Mouse (Mus musculus): ENCODE data around the gene Fignl1. TPM values are rescaled to one million over a fixed set of nuclear protein-coding genes. Genes with fewer than 3 reads are reported as not detected.
A peak's percentile ranks its signal among the peaks of the same experiment; 100 is the strongest.

Gene Fignl1
- polyA plus RNA-seq (2014; fragmentation: Nextera tagmentation; extraction: Ambion mirVana), result 52.6 and 56.5 TPM in 2 replicates

DNA sequence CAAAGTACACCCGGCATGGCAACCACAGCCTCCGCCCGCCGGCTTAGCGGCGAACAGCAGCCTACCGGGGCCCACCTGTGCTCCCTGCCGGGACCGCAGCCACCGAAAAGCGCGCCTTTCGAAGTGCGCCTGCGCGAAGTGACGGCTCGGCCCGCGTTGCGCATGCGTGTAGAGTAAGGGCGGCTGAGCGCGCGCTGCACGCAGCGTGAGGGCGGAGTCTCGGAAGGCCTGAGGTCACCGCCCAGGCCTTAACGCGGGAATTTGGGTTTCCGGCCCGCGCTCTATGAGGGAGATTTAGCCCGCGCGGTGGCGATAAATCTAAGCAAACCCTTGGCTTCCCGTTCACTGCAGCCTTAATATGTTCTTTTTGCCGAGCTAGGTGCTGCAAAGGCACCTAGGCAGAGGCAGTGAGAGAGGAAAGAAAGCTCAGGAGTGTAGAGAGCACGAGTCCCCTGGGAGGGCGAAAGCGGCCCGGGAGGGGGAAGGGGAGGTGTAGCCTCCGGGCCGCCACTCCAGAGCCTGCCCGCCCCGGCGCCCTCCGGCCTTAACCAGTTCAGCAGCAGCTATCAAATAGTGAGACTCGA, at the start of gene Fignl1:
TSS of gene Fignl1 (minus strand) at position 143 of the 584 bp plus-strand sequence.
- Histone ChIP-seq H3K27ac (ENCODE audit: low read length) (peak within 1 kb of the TSS; percentile 96), H3K4me2 (replicated peaks; ENCODE audit: low read depth, low read length) (peak within 1 kb of the TSS; percentile 55), H3K9ac (replicated peaks; ENCODE audit: low read depth, low read length) (peak within 1 kb of the TSS; percentile 73), H3K4me1 (ENCODE audit: control insufficient read depth, insufficient read depth, low read length) (peaks cover 10% of the 10 kb centered on the region; the same call in 1 of the 2 replicates), H3K9me3 (ENCODE audit: control insufficient read depth, low read depth, low read length) (no peaks in the 10 kb centered on the region), H3K4me3 (ENCODE audit: low read depth, low read length) (peak within 1 kb of the TSS; percentile 67), H3K27me3 (ENCODE audit: control insufficient read depth, insufficient read depth, low read length) (no peaks in the 10 kb centered on the region), H3K36me3 (ENCODE audit: control insufficient read depth, insufficient read depth, low read length) (peaks cover 4% of the 10 kb centered on the region)
- WGBS, result under 1% methylated on average over 53 of the region's 53 CpGs
- peak; percentile 96 for ATAC-seq (ENCODE audit: insufficient number of reproducible peaks, insufficient read depth, low FRiP score, low read depth)

DNA sequence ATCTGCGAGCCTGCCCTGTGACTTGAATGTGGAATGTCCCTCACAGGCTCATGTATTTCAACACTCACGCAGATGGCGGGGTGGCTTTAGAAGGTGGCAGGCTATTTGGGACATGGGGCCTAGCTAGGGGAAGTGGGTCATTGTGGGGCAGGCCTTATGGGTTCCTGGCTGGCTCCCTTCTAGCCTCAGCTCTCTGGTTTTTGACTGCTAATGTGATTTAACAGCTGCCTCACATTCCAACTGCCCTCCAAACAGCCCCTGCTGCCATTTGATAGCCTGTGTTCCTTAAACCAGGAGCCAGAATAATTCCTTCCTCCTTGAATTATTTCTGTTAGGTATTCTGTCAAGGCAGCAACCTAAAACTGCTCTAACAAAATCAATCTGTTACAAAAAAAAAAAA, 48.2 kb upstream of the Fignl1 start:
- WGBS, result 90% methylated on average over 3 of the region's 3 CpGs
- Histone ChIP-seq H3K9me3 (ENCODE audit: control insufficient read depth, low read depth, low read length) (no peaks in the 10 kb centered on the region), H3K4me1 (ENCODE audit: control insufficient read depth, insufficient read depth, low read length) (peaks cover 23% of the 10 kb centered on the region), H3K4me3 (ENCODE audit: low read depth, low read length) (no peak overlapping the region), H3K27me3 (ENCODE audit: control insufficient read depth, insufficient read depth, low read length) (no peaks in the 10 kb centered on the region), H3K4me2 (replicated peaks; ENCODE audit: low read depth, low read length) (no peak overlapping the region), H3K27ac (ENCODE audit: low read length) (peak overlapping the region; percentile 52; the same call in 1 of the 2 replicates), H3K9ac (replicated peaks; ENCODE audit: low read depth, low read length) (no peak overlapping the region), H3K36me3 (ENCODE audit: control insufficient read depth, insufficient read depth, low read length) (no peaks in the 10 kb centered on the region)
- no peak for ATAC-seq (ENCODE audit: insufficient number of reproducible peaks, insufficient read depth, low FRiP score, low read depth)

DNA sequence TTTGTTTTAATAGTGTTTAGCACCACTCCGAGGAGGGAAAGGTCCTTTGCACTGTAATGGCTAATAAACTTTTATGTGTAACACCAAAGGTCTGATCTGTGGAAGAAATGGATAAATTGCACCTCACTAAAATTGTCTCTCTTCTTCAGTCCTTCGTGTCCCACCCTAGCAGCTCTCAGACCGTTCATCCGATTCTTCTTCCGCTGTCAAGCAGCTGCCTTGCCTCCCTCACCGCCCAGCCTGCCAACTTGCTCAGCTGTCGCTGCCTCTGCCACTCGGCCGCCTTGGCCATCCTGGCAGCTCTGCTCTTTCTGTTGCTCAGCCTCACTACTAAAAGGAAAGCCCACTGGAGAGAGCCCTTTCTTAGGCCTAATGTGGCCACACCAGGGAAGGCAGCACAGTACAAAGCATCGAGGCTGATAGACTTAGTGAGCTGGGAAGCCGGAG, 46.9 kb upstream of the Fignl1 start:
- no peak for ATAC-seq (ENCODE audit: insufficient number of reproducible peaks, insufficient read depth, low FRiP score, low read depth)
- Histone ChIP-seq H3K4me3 (ENCODE audit: low read depth, low read length) (no peak overlapping the region), H3K36me3 (ENCODE audit: control insufficient read depth, insufficient read depth, low read length) (no peaks in the 10 kb centered on the region), H3K9me3 (ENCODE audit: control insufficient read depth, low read depth, low read length) (no peaks in the 10 kb centered on the region), H3K27me3 (ENCODE audit: control insufficient read depth, insufficient read depth, low read length) (no peaks in the 10 kb centered on the region), H3K9ac (replicated peaks; ENCODE audit: low read depth, low read length) (no peak overlapping the region), H3K27ac (ENCODE audit: low read length) (peak overlapping the region; percentile 91), H3K4me2 (replicated peaks; ENCODE audit: low read depth, low read length) (no peak overlapping the region), H3K4me1 (ENCODE audit: control insufficient read depth, insufficient read depth, low read length) (peaks cover 28% of the 10 kb centered on the region)
- WGBS, result 51% methylated on average over 11 of the region's 11 CpGs

DNA sequence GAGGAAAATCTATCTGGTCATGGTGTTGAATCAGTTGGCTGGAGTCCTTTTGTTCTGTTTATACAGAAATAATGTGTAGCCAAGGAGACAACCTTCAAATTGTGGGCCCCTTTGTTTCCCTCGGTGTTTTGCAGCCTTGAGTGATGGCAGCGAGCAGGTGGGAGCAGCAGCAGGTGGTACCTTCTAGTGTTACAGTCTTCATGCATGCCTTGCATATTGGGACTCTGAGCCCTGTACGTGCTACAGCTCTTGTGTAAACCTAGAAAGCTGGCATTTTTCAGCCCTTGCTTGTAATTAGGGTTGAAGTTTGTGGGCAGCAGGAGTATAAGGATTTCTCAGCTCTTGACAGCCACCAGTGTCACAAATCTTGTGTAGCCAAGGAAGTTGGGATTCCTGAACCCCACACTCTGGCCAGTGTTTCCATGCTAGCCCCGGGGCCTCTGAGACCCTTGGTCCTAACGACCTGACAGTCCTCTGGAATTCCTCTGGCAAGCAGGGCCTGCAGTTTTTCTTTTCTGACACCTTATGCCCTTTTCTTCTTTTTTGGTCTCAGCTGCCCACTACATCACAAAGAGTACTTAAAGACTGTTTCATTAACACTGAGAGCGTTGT, 46.4 kb upstream of the Fignl1 start:
- ATAC-seq (ENCODE audit: insufficient number of reproducible peaks, insufficient read depth, low FRiP score, low read depth), result no peak
- Histone ChIP-seq H3K27ac (ENCODE audit: low read length) (peak overlapping the region; percentile 91), H3K36me3 (ENCODE audit: control insufficient read depth, insufficient read depth, low read length) (no peaks in the 10 kb centered on the region), H3K4me2 (replicated peaks; ENCODE audit: low read depth, low read length) (no peak overlapping the region), H3K9me3 (ENCODE audit: control insufficient read depth, low read depth, low read length) (no peaks in the 10 kb centered on the region), H3K27me3 (ENCODE audit: control insufficient read depth, insufficient read depth, low read length) (no peaks in the 10 kb centered on the region), H3K9ac (replicated peaks; ENCODE audit: low read depth, low read length) (no peak overlapping the region), H3K4me1 (ENCODE audit: control insufficient read depth, insufficient read depth, low read length) (peaks cover 34% of the 10 kb centered on the region), H3K4me3 (ENCODE audit: low read depth, low read length) (no peak overlapping the region)
- 24% methylated on average over 6 of the region's 6 CpGs for WGBS

DNA sequence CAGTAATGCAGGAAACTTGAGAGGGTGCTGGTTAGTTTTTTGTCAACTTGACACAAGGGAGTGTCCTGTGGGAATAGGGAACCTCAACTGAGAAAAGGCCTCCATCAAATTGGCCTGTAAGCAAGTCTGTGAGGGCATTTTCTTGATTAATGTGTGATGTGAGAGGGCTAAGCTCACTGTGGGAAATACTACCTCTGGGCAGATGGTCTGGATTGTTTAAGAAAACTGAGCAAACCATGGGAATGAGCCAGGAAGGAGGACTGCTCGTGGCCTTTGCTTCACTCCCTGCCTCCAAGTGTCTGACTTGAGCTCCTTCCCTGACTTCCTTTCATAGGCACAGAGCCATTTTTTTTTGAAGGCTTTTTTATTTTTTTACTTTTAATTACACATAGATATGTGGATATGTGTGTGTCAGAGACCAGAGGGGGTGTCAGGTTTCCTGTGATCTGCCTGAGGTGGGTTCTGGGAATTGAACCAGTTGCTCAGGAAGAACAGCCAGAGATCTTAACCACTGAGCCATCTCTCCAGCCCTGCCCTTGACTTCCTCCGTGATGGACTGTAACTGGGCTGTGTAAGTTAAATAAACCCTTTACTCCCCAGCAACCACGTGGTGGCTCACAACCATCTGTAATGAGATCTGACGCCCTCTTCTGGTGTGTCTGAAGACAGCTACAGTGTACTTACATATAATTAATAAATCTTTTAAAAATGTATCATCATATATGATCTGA, 45.1 kb upstream of the Fignl1 start:
- WGBS, result 29% methylated on average over 4 of the region's 4 CpGs
- H3K36me3 ChIP-seq (ENCODE audit: control insufficient read depth, insufficient read depth, low read length), result no peaks in the 10 kb centered on the region
- ATAC-seq (ENCODE audit: insufficient number of reproducible peaks, insufficient read depth, low FRiP score, low read depth), result peak; percentile 84
- no peak overlapping the region for H3K4me3 ChIP-seq (ENCODE audit: low read depth, low read length)
- peaks cover 37% of the 10 kb centered on the region for H3K4me1 ChIP-seq (ENCODE audit: control insufficient read depth, insufficient read depth, low read length)
- H3K4me2 ChIP-seq (replicated peaks; ENCODE audit: low read depth, low read length), result no peak overlapping the region
- H3K27ac ChIP-seq (ENCODE audit: low read length), result peak overlapping the region; percentile 91
- no peaks in the 10 kb centered on the region for H3K27me3 ChIP-seq (ENCODE audit: control insufficient read depth, insufficient read depth, low read length)
- no peaks in the 10 kb centered on the region for H3K9me3 ChIP-seq (ENCODE audit: control insufficient read depth, low read depth, low read length)
- no peak overlapping the region for H3K9ac ChIP-seq (replicated peaks; ENCODE audit: low read depth, low read length)

DNA sequence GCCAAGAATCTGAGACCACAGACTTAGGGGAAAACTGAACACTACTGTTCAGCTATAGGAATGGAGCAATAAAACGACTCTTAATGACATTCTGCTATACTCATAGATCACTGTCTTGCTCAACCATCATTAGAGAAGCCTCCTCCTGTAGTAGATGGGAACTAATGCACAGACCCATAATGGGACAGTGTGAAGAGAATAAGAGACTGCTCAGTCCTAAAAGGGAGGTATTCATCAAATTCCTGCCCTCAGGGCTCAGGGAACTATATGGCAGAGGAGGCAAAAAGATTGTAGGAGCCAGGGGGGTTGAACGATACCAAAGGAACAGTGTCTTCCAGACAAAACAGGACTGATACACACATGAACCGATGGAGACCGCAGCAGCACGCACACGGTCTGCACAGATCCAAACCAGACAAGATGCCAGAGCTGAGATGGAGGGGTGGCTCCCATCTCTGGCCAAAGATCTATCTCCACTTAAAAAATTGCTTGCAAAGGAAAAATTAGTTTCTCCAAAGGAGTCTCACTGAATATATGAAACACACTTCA, 43.3 kb upstream of the Fignl1 start:
- Histone ChIP-seq H3K9ac (replicated peaks; ENCODE audit: low read depth, low read length) (no peak overlapping the region), H3K27me3 (ENCODE audit: control insufficient read depth, insufficient read depth, low read length) (no peaks in the 10 kb centered on the region), H3K4me2 (replicated peaks; ENCODE audit: low read depth, low read length) (no peak overlapping the region), H3K4me3 (ENCODE audit: low read depth, low read length) (no peak overlapping the region), H3K27ac (ENCODE audit: low read length) (peak overlapping the region; percentile 91), H3K9me3 (ENCODE audit: control insufficient read depth, low read depth, low read length) (no peaks in the 10 kb centered on the region), H3K4me1 (ENCODE audit: control insufficient read depth, insufficient read depth, low read length) (peaks cover 37% of the 10 kb centered on the region), H3K36me3 (ENCODE audit: control insufficient read depth, insufficient read depth, low read length) (no peaks in the 10 kb centered on the region)
- no peak for ATAC-seq (ENCODE audit: insufficient number of reproducible peaks, insufficient read depth, low FRiP score, low read depth)
- 51% methylated on average over 6 of the region's 6 CpGs for WGBS

DNA sequence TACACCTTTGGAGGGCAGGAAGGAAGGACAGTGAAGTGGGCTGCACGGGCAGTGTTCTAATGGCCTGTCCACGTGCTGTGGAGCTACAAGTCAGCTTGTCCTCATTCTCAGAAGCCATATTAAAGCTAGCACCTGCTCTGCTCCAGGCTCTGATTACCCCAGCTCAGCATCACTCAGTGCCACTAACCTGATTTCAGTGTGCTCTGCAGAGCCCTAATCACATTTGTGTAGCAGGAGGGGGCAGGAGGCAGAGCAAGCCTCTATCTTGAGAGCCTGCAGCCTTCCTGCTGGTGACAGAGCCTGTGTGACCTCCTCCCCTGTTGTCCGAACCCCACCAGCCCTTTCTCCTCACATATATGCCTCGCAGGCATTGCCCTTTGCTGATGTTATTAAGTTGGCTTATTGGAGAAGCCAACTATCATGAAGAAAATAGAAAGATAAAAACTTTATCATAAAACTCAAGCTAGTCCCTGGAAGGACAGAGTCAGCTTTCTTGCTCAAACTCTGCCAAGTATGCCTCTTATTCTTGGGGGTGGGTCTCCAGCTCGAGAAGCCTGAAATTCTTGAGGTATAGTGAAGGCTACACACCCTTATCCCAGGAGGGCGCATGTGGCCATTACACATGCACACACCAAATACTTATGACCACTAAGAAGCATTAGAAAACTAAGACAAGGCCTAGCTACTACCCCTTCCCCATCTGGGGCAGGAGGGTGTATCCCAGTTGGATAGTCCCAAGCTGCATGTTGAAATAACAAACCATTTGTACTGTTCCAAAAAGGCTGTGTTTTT, 41.9 kb upstream of the Fignl1 start:
- Histone ChIP-seq H3K4me2 (replicated peaks; ENCODE audit: low read depth, low read length) (no peak overlapping the region), H3K9me3 (ENCODE audit: control insufficient read depth, low read depth, low read length) (no peaks in the 10 kb centered on the region), H3K9ac (replicated peaks; ENCODE audit: low read depth, low read length) (no peak overlapping the region), H3K27ac (ENCODE audit: low read length) (peak overlapping the region; percentile 91; the same call in 1 of the 2 replicates), H3K27me3 (ENCODE audit: control insufficient read depth, insufficient read depth, low read length) (no peaks in the 10 kb centered on the region), H3K36me3 (ENCODE audit: control insufficient read depth, insufficient read depth, low read length) (no peaks in the 10 kb centered on the region), H3K4me3 (ENCODE audit: low read depth, low read length) (no peak overlapping the region), H3K4me1 (ENCODE audit: control insufficient read depth, insufficient read depth, low read length) (peaks cover 31% of the 10 kb centered on the region)
- WGBS, result 62% methylated on average over 6 of the region's 6 CpGs
- ATAC-seq (ENCODE audit: insufficient number of reproducible peaks, insufficient read depth, low FRiP score, low read depth), result peak; percentile 6; the same call in 1 of the 2 replicates
